Mouse (Mus musculus) embryo, embryonic 9.5 days (tissue): ENCODE data around the gene Bag6.
A peak's percentile ranks its signal among the peaks of the same experiment; 100 is the strongest.

ENCODE experiments used
- DNase-seq: peaks from one replicate; pipeline ENCODE4 v3.0.0-alpha.2; 2017; ENCODE audit errors: extremely low spot score

Bag6 gene

DNA sequence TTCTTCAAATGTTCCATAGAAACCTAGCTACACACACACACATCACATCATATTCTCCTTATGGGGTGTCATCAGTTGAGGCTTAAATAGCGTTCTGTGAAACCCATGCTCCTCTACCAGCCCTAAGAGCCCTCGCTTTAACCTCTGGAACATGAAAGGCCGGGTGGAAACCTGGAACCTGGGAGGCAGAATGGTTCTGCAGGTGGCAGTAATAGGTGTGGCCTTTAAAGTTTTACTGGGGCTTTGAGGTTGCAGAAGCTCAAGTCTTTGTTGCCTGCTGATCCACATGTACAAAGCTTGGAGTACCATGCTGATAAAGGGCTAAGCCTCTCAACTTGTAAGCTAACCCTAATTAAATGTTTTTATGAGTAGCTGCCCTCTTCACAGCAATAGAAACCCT, 12.4 kb downstream of the Bag6 start:
- DNase-seq = peak; percentile 36

GRCm38 (mm10) chr17:35147922-35148639, 13.1 kb downstream of the Bag6 start:
- DNase-seq = no peak

GRCm38 (mm10) chr17:35152121-35152520, 17.1 kb downstream of the Bag6 start:
- DNase-seq = no peak

DNA sequence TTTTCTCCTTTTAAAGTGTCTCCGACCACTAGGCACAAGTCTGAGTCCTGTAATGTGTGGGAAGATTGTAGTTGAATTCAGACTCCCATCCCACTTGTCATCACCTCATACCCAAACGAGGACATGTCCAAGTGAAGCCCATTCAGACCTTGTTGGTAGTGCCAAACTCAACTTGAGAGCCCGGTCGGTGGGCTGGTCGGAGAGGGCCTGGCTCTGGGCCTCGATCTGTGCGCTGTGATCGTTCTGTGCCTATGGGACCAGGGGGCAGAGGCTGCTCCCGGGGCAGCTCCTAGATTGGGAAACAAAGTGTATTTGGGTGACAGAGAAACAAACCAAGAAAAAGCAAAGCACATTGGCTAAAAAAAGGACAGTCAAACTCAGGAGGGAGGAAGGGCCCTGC, 18.1 kb downstream of the Bag6 start:
- DNase-seq = no peak

- no peak for DNase-seq
Measured at GRCm38 (mm10) chr17:35153931-35154330, 19.0 kb downstream of the Bag6 start.

- no peak for DNase-seq
Measured at GRCm38 (mm10) chr17:35154616-35155015, 19.6 kb downstream of the Bag6 start.

- no peak for DNase-seq
Measured at GRCm38 (mm10) chr17:35155451-35155850, 20.5 kb downstream of the Bag6 start.

- no peak for DNase-seq
Measured at GRCm38 (mm10) chr17:35156461-35157200, 21.7 kb downstream of the Bag6 start.

DNA sequence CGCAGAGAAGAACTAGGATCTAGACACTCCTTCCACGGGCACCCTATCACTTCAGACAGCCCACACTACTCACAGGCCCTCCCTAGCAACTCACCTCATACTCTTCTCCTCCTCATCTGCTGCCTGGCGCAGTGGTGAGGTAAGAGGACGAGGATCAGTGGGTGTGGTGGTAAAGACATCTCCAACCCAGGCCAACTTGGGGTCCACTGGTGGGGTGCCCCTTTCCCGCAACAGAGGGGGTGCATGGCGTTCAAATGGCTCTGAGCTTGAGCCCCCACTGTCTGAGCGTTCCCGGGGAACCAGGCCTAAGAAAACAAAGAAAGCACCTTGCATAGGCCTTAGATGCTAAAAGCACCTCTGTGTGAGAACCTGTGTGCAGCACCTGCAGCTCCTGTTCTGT, 22.3 kb downstream of the Bag6 start:
- no peak for DNase-seq

GRCm38 (mm10) chr17:35157661-35158175, 22.7 kb downstream of the Bag6 start:
- DNase-seq = no peak

DNA sequence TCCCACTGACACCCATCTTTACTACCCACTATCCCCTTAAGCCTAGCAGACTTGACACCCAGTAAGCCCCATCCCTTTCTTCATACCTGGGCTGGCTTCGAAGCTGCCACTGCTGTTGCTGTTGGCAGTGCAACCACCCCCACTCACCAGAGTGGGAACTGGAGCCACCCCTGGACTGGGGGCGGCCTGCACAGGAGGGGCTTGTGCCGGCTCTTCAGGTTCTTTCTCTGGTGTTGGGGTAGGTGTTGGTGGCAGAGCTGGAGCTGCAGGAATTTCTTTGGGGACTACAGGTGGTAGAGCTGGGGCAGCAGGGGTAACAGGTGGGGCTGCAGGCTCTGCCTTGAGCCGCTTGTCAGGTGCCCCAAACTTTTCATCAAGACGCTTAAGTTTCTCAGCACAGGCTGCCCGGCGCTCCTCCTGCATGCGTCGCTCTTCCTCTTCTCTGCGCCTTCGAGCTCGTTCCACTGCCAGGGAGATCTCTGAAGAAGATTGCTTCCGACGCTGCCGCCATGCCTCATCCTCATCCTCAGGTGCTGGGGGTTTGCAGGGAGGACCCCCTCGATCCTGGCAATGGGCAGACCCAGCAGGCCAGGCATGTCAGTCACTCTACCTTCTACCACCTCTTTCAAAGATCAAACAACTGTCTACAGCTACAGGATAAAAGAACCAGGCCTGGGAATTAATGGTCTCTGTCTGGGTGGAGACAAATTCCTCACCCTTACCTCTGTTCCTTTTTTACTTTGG, 24.0 kb downstream of the Bag6 start:
- DNase-seq = no peak

GRCm38 (mm10) chr17:35159638-35160037, 24.7 kb downstream of the Bag6 start:
- DNase-seq = no peak

GRCm38 (mm10) chr17:35161421-35161820, 26.4 kb downstream of the Bag6 start:
- no peak for DNase-seq

DNA sequence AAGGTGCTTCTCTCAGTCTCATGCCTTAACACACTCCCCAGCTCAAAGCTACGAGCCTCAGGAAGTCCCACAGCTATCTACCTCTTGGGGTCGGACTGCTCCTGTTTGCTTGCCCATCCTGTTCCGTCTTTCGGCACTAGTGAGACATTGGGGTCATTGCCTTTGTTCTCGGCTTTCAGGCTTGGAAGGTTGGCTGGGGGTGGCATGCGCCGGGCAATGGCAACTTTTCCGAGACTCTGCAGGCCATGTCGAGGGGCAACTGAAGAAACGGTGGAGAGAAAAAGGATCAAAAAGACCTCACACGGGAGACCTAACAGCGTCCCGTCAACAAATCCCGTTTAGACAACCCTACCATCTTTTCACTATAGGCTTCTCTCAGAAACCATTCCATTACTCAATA, 27.1 kb downstream of the Bag6 start:
- DNase-seq = no peak

GRCm38 (mm10) chr17:35162730-35163129, 27.8 kb downstream of the Bag6 start:
- DNase-seq = no peak

DNA sequence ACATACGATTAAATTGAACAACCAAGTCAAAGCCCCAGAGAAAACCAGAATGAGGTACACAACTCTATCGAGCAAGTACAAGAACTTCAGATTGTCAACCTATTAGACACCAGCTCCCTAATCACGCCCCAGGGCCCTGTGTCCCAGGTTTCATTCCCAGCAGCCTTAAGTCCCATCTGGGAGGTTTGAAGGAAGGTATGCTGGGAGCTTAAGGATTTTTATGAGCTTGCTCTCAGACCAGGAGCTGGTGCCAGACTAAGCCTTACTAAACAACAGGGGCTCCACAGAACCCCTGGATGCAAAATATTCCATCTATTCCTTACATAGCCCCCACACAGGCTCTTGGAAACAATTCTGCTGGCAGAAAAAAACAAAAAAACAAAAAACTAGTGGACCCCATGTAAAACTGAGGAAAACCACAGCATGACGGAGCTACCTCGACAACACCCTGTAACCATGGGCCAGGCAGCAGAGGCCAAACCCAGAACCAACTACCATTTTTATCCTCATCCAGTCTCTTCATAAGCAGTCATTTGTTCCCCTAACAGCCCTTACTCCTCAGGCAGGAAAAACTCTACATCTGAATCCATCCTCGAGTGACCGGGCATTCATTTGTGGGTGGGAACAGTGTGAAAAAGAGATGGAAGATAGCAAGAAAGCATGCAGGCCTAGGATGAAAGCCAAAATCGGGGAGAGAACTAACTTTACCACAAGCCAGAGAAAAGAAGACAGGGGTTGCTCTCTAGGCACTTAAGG, 28.5 kb downstream of the Bag6 start:
- DNase-seq = no peak

GRCm38 (mm10) chr17:35164218-35164567, 29.2 kb downstream of the Bag6 start:
- DNase-seq = no peak

GRCm38 (mm10) chr17:35164568-35165450, 29.8 kb downstream of the Bag6 start, which contains the start of gene Prrc2a:
Gene Prrc2a (minus strand): TSS chr17:35164897.
- peak; percentile 98 for DNase-seq

- peak; percentile 38 for DNase-seq
Measured at GRCm38 (mm10) chr17:35165451-35166155, 30.6 kb downstream of the Bag6 start.
